Mouse (Mus musculus): ENCODE measurements around the gene Mbnl2. TPM values are rescaled to one million over a fixed set of nuclear protein-coding genes. Genes with fewer than 3 reads are reported as not detected.

Mbnl2 gene
- polyA plus RNA-seq, 1 experiment from 2014 or later, result 39.2 TPM

GRCm38 (mm10) chr14:120347410-120348315, 72.2 kb downstream of the Mbnl2 start:
- Histone ChIP-seq H3K36me3 (ENCODE audit: control insufficient read depth, insufficient read depth, low read length) (no peaks in the 10 kb centered on the region), H3K9ac (ENCODE audit: low read length) (no peak overlapping the region), H3K27me3 (ENCODE audit: control insufficient read depth, insufficient read depth, low read length) (no peaks in the 10 kb centered on the region), H3K4me2 (ENCODE audit: low read depth, low read length, severe bottlenecking) (no peak overlapping the region), H3K4me1 (replicated peaks; ENCODE audit: control insufficient read depth, insufficient read depth, low read length) (no peaks in the 10 kb centered on the region), H3K4me3 (ENCODE audit: low read depth, low read length) (no peak overlapping the region), H3K27ac (ENCODE audit: low read depth, low read length) (no peak overlapping the region), H3K9me3 (ENCODE audit: control insufficient read depth, low read length) (no peaks in the 10 kb centered on the region)
- ATAC-seq (replicated peaks; ENCODE audit: low FRiP score) (no peak), DNase-seq (ENCODE audit: low spot score) (peak; percentile 46)
- WGBS, result 81% methylated on average over 11 of the region's 11 CpGs

GRCm38 (mm10) chr14:120349332-120349731, 73.9 kb downstream of the Mbnl2 start:
- no peak overlapping the region for H3K27ac ChIP-seq (ENCODE audit: low read depth, low read length)
- H3K4me1 ChIP-seq (replicated peaks; ENCODE audit: control insufficient read depth, insufficient read depth, low read length), result no peaks in the 10 kb centered on the region
- no peak overlapping the region for H3K9ac ChIP-seq (ENCODE audit: low read length)
- H3K4me2 ChIP-seq (ENCODE audit: low read depth, low read length, severe bottlenecking), result no peak overlapping the region
- no peak overlapping the region for H3K4me3 ChIP-seq (ENCODE audit: low read depth, low read length)
- DNase-seq (ENCODE audit: low spot score) (peak; percentile 33), ATAC-seq (replicated peaks; ENCODE audit: low FRiP score) (no peak)
- no peaks in the 10 kb centered on the region for H3K9me3 ChIP-seq (ENCODE audit: control insufficient read depth, low read length)
- 89% methylated on average over 4 of the region's 4 CpGs for WGBS
- H3K27me3 ChIP-seq (ENCODE audit: control insufficient read depth, insufficient read depth, low read length), result no peaks in the 10 kb centered on the region; the same call in 1 of the 2 replicates
- no peaks in the 10 kb centered on the region for H3K36me3 ChIP-seq (ENCODE audit: control insufficient read depth, insufficient read depth, low read length)

- WGBS, result 83% methylated on average over 14 of the region's 14 CpGs
- H3K9ac ChIP-seq (ENCODE audit: low read length), result no peak overlapping the region
- DNase-seq (ENCODE audit: low spot score), result no peak
- ATAC-seq (replicated peaks; ENCODE audit: low FRiP score), result no peak
- H3K4me2 ChIP-seq (ENCODE audit: low read depth, low read length, severe bottlenecking), result no peak overlapping the region
- no peak overlapping the region for H3K27ac ChIP-seq (ENCODE audit: low read depth, low read length)
- H3K9me3 ChIP-seq (ENCODE audit: control insufficient read depth, low read length), result no peaks in the 10 kb centered on the region
- H3K27me3 ChIP-seq (ENCODE audit: control insufficient read depth, insufficient read depth, low read length), result no peaks in the 10 kb centered on the region; the same call in 1 of the 2 replicates
- no peak overlapping the region for H3K4me3 ChIP-seq (ENCODE audit: low read depth, low read length)
- peaks cover 2% of the 10 kb centered on the region; the same call in 1 of the 2 replicates for H3K4me1 ChIP-seq (replicated peaks; ENCODE audit: control insufficient read depth, insufficient read depth, low read length)
- H3K36me3 ChIP-seq (ENCODE audit: control insufficient read depth, insufficient read depth, low read length), result no peaks in the 10 kb centered on the region
Measured at GRCm38 (mm10) chr14:120352136-120352843, 76.8 kb downstream of the Mbnl2 start.

DNA sequence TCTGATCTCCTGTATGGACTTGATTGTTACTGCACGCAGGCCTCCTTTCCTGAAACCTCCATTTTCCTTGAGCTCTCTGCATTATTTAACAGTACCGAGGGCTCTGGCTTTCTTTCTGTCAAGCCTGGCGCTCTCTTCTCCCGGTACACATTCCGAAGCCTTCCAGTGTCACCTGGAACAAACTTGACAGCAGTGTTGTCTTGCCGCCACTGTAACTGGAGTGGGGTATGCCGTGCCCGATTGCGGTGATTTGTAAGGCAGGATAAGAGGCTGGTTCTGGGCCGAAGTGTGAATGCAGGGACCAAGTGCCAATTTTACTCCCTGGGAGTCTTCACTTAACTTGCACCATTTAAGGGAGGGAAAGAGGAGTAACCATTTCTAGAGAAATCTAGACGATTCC, 77.7 kb downstream of the Mbnl2 start:
- peaks cover 2% of the 10 kb centered on the region; the same call in 1 of the 2 replicates for H3K4me1 ChIP-seq (replicated peaks; ENCODE audit: control insufficient read depth, insufficient read depth, low read length)
- H3K4me3 ChIP-seq (ENCODE audit: low read depth, low read length), result no peak overlapping the region
- ATAC-seq (replicated peaks; ENCODE audit: low FRiP score), result no peak
- no peak overlapping the region for H3K27ac ChIP-seq (ENCODE audit: low read depth, low read length)
- H3K36me3 ChIP-seq (ENCODE audit: control insufficient read depth, insufficient read depth, low read length), result no peaks in the 10 kb centered on the region
- no peak overlapping the region for H3K4me2 ChIP-seq (ENCODE audit: low read depth, low read length, severe bottlenecking)
- H3K27me3 ChIP-seq (ENCODE audit: control insufficient read depth, insufficient read depth, low read length), result no peaks in the 10 kb centered on the region; the same call in 1 of the 2 replicates
- H3K9me3 ChIP-seq (ENCODE audit: control insufficient read depth, low read length), result no peaks in the 10 kb centered on the region
- WGBS, result 89% methylated on average over 11 of the region's 11 CpGs
- H3K9ac ChIP-seq (ENCODE audit: low read length), result no peak overlapping the region
- DNase-seq (ENCODE audit: low spot score), result no peak

DNA sequence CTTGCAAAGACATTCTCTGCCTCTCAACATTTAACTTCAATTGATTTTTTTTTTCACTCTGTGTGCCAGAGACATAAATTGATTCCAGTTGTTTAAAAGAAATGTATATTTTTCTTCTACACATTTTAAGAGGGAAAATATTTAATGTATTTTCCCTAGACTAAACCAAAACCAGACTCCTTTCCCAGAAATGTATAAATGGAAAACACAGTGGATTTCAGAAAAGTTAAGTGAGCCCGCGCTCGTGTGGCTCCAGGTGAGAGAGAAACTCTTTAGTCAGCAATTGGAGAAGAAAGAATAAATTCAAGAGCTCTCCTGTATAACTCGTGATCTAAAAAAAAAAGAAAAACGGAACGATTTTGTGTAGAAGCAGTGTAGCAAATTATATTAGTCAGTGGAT, 79.1 kb downstream of the Mbnl2 start:
- ATAC-seq (replicated peaks; ENCODE audit: low FRiP score) (no peak), DNase-seq (ENCODE audit: low spot score) (no peak)
- Histone ChIP-seq H3K36me3 (ENCODE audit: control insufficient read depth, insufficient read depth, low read length) (no peaks in the 10 kb centered on the region), H3K4me3 (ENCODE audit: low read depth, low read length) (no peak overlapping the region), H3K27ac (ENCODE audit: low read depth, low read length) (no peak overlapping the region), H3K4me1 (replicated peaks; ENCODE audit: control insufficient read depth, insufficient read depth, low read length) (peaks cover 2% of the 10 kb centered on the region; the same call in 1 of the 2 replicates), H3K9ac (ENCODE audit: low read length) (no peak overlapping the region), H3K27me3 (ENCODE audit: control insufficient read depth, insufficient read depth, low read length) (no peaks in the 10 kb centered on the region; the same call in 1 of the 2 replicates), H3K9me3 (ENCODE audit: control insufficient read depth, low read length) (no peaks in the 10 kb centered on the region), H3K4me2 (ENCODE audit: low read depth, low read length, severe bottlenecking) (no peak overlapping the region)
- WGBS, result 75% methylated on average over 6 of the region's 6 CpGs

DNA sequence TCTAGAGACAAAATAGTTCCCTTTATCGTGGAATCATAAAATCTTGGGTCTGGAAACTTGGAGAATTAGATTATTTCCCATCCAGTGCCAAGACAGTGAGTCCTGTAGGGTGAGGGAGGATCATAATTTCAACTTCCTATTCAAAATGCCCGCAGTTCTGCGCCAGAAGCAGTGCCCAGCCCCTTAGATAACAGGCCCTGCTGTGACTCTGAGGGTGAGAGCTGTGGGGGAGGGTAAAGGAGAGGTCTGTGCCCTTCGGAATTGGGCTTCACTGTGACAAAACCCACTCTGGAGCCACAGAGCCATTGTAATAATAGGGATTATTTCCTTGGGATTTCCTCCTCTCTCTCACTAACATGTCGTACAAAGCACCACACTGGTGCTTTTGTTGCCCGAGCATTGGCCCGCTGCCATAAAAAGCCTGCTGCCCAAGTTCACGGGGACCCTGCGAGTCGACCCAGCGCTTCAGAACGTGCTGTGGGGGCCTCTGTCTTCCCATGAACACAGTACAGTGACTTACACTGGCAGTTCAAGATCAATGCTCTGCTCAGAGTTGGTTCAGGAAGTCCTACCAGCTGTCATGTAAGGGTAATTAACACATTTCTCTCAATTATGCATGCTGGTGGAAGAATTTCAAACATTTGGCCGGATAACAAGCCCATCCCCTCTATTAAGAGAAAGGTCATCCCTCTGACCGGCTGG, 79.7 kb downstream of the Mbnl2 start:
- WGBS, result 13% methylated on average over 14 of the region's 14 CpGs

GRCm38 (mm10) chr14:120355742-120356440, 80.4 kb downstream of the Mbnl2 start:
- H3K27ac ChIP-seq (ENCODE audit: low read depth, low read length), result 0 out of 2 replicates have a peak overlapping the region, but pooled peaks have one; percentile 63
- DNase-seq (ENCODE audit: low spot score), result no peak

More for the DNA sequence above, 79.7 kb downstream of the Mbnl2 start:
- H3K27ac ChIP-seq (ENCODE audit: low read depth, low read length), result peak overlapping the region; percentile 63
- H3K9me3 ChIP-seq (ENCODE audit: control insufficient read depth, low read length), result no peaks in the 10 kb centered on the region
- H3K4me1 ChIP-seq (replicated peaks; ENCODE audit: control insufficient read depth, insufficient read depth, low read length), result peaks cover 2% of the 10 kb centered on the region; the same call in 1 of the 2 replicates
- peak overlapping the region; percentile 18; the same call in 1 of the 2 replicates for H3K4me2 ChIP-seq (ENCODE audit: low read depth, low read length, severe bottlenecking)
- no peak overlapping the region for H3K4me3 ChIP-seq (ENCODE audit: low read depth, low read length)
- DNase-seq (ENCODE audit: low spot score) (peak; percentile 82), ATAC-seq (replicated peaks; ENCODE audit: low FRiP score) (peak; percentile 90)
- H3K36me3 ChIP-seq (ENCODE audit: control insufficient read depth, insufficient read depth, low read length), result no peaks in the 10 kb centered on the region
- peak overlapping the region; percentile 7; the same call in 1 of the 2 replicates for H3K9ac ChIP-seq (ENCODE audit: low read length)
- no peaks in the 10 kb centered on the region; the same call in 1 of the 2 replicates for H3K27me3 ChIP-seq (ENCODE audit: control insufficient read depth, insufficient read depth, low read length)

More at GRCm38 (mm10) chr14:120355742-120356440, 80.4 kb downstream of the Mbnl2 start:
- 75% methylated on average over 10 of the region's 10 CpGs for WGBS
- H3K9me3 ChIP-seq (ENCODE audit: control insufficient read depth, low read length), result no peaks in the 10 kb centered on the region
- no peak overlapping the region for H3K9ac ChIP-seq (ENCODE audit: low read length)
- H3K4me3 ChIP-seq (ENCODE audit: low read depth, low read length), result no peak overlapping the region
- H3K4me2 ChIP-seq (ENCODE audit: low read depth, low read length, severe bottlenecking), result no peak overlapping the region
- no peaks in the 10 kb centered on the region; the same call in 1 of the 2 replicates for H3K27me3 ChIP-seq (ENCODE audit: control insufficient read depth, insufficient read depth, low read length)
- peaks cover 2% of the 10 kb centered on the region; the same call in 1 of the 2 replicates for H3K4me1 ChIP-seq (replicated peaks; ENCODE audit: control insufficient read depth, insufficient read depth, low read length)
- no peaks in the 10 kb centered on the region for H3K36me3 ChIP-seq (ENCODE audit: control insufficient read depth, insufficient read depth, low read length)
- peak; percentile 16 for ATAC-seq (replicated peaks; ENCODE audit: low FRiP score)

All from forebrain, embryonic 11.5 days (tissue).